Mouse (Mus musculus): ENCODE data around the gene Raf1. TPM values are rescaled to one million over a fixed set of nuclear protein-coding genes. Genes with fewer than 3 reads are reported as not detected.

Gene Raf1
- polyA plus RNA-seq, 1 experiment from 2014 or later: 179 TPM

DNA sequence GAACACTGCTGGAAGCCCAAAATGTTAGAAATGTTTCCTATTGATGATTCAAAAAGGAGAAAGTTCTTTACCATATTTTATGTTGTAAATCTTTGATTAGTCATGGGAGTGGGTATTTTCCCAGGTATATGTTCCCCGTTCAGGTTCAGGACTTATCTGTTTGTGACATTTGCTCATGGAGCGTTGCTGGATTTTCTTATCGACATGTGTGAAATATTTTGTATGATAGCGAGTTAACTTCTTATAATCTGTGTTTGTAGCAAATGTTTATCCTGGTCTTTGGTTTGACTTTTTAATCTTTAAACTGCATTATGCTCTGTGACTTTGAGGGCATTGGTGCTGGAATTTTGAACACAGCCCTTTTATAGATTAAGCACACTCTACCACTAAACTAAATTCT is 12.2 kb upstream of the Raf1 start:
- no peaks in the 10 kb centered on the region for H3K4me1 ChIP-seq (ENCODE audit: control insufficient read depth, insufficient read depth, low read length)
- no peak overlapping the region for H3K4me2 ChIP-seq (ENCODE audit: low read length)
- H3K27me3 ChIP-seq (ENCODE audit: control insufficient read depth, insufficient read depth, low read length): no peaks in the 10 kb centered on the region
- no peak overlapping the region for H3K4me3 ChIP-seq (replicated peaks; ENCODE audit: low read depth, low read length)
- H3K36me3 ChIP-seq (ENCODE audit: control insufficient read depth, insufficient read depth, low read length): no peaks in the 10 kb centered on the region
- ATAC-seq (ENCODE audit: low FRiP score, low TSS enrichment) (no peak), DNase-seq (no peak)
- no peak overlapping the region for H3K9ac ChIP-seq (replicated peaks; ENCODE audit: low read length)
- H3K27ac ChIP-seq (replicated peaks; ENCODE audit: low read depth, low read length): no peak overlapping the region
- no peaks in the 10 kb centered on the region for H3K9me3 ChIP-seq (ENCODE audit: control insufficient read depth, low read length)
- 92% methylated on average over 4 of the region's 4 CpGs for WGBS

DNA sequence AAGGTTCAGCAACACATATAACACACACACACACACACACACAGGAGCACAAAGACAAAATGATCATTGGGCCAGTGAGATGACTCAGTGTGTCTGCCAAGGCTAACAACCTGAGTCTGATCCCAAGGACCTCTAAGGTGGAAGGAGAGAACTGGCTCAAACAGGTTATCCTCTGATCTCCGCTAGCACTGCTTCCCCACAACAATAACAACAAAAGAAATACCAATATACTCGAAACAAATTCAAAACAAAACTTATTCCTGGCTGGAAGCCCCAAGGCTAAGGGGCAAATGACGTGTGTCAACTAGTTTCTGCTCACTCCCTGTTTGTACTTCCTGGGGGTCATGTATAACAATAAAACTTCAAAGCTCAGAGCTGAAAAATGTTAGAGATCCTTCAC is 11.3 kb upstream of the Raf1 start:
- WGBS: 70% methylated on average over 3 of the region's 3 CpGs
- H3K4me3 ChIP-seq (replicated peaks; ENCODE audit: low read depth, low read length): no peak overlapping the region
- H3K9me3 ChIP-seq (ENCODE audit: control insufficient read depth, low read length): no peaks in the 10 kb centered on the region
- no peaks in the 10 kb centered on the region for H3K4me1 ChIP-seq (ENCODE audit: control insufficient read depth, insufficient read depth, low read length)
- no peak for ATAC-seq (ENCODE audit: low FRiP score, low TSS enrichment)
- H3K27me3 ChIP-seq (ENCODE audit: control insufficient read depth, insufficient read depth, low read length): no peaks in the 10 kb centered on the region
- no peak overlapping the region for H3K9ac ChIP-seq (replicated peaks; ENCODE audit: low read length)
- no peak for DNase-seq
- no peaks in the 10 kb centered on the region for H3K36me3 ChIP-seq (ENCODE audit: control insufficient read depth, insufficient read depth, low read length)
- no peak overlapping the region for H3K27ac ChIP-seq (replicated peaks; ENCODE audit: low read depth, low read length)
- H3K4me2 ChIP-seq (ENCODE audit: low read length): no peak overlapping the region

DNA sequence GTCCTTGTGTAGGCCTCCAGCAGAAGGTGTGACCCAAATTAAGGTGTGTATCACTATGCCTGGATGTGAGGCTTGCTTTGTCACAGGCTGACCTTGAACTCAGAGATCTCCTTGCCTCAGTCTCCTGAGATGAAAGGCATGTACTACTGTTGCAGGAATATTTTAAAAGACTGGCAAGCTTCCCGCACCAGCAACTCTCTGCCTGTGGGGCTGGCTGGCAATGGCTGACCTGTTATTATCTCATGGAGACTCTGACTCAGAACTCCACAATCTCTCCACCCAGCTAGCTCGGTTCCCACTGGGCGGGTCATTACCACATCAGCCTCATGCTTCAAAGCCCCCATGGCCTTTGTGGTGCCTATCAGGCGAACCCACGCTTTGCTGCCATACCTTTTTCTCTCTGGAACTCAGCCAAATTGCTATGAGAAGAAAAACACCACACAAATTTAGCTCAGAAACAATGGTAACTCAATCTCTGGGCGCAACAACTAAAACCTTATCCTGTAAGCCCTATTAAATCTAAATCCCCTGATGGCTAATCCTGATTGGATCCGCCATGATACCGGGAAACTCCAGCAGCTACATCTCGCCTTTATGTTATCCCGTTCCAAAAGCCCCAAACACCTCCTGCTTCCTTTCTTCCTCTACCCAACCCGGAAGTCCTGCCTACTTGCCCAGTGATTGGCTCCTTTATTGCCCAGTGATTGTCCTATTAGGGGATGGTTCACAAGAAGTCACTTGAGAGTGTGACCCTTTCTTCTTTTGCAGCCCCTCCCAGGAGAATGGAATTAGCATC is 8.6 kb upstream of the Raf1 start:
- Histone ChIP-seq H3K4me3 (replicated peaks; ENCODE audit: low read depth, low read length) (no peak overlapping the region), H3K4me1 (ENCODE audit: control insufficient read depth, insufficient read depth, low read length) (no peaks in the 10 kb centered on the region), H3K27ac (replicated peaks; ENCODE audit: low read depth, low read length) (no peak overlapping the region), H3K4me2 (ENCODE audit: low read length) (no peak overlapping the region), H3K36me3 (ENCODE audit: control insufficient read depth, insufficient read depth, low read length) (no peaks in the 10 kb centered on the region), H3K9ac (replicated peaks; ENCODE audit: low read length) (no peak overlapping the region), H3K9me3 (ENCODE audit: control insufficient read depth, low read length) (no peaks in the 10 kb centered on the region), H3K27me3 (ENCODE audit: control insufficient read depth, insufficient read depth, low read length) (no peaks in the 10 kb centered on the region)
- WGBS: 47% methylated on average over 11 of the region's 11 CpGs
- DNase-seq (peak; percentile 13), ATAC-seq (ENCODE audit: low FRiP score, low TSS enrichment) (no peak)

DNA sequence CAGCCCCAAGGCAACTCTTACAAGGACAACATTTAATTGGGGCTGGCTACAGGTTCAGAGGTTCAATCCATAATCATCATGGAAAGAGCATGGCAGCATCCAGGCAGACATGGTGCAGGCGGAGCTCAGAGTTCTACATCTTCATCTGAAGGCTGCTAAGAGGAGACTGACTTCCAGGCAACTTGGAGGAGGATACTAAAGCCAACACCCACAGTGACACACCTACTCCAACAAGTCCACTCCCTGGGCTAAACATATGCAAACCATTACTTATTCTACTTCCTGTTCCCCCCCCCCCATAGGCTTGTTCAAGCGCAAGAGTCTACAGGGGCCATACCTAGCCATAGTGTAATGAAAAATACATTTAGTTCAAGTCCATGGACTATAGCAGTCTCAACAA is 7.8 kb upstream of the Raf1 start:
- no peak overlapping the region for H3K9ac ChIP-seq (replicated peaks; ENCODE audit: low read length)
- ATAC-seq (ENCODE audit: low FRiP score, low TSS enrichment): no peak
- WGBS: 96% methylated on average over 2 of the region's 2 CpGs
- no peak overlapping the region for H3K4me2 ChIP-seq (ENCODE audit: low read length)
- H3K4me1 ChIP-seq (ENCODE audit: control insufficient read depth, insufficient read depth, low read length): no peaks in the 10 kb centered on the region
- no peaks in the 10 kb centered on the region for H3K9me3 ChIP-seq (ENCODE audit: control insufficient read depth, low read length)
- H3K27me3 ChIP-seq (ENCODE audit: control insufficient read depth, insufficient read depth, low read length): no peaks in the 10 kb centered on the region
- H3K27ac ChIP-seq (replicated peaks; ENCODE audit: low read depth, low read length): no peak overlapping the region
- no peak overlapping the region for H3K4me3 ChIP-seq (replicated peaks; ENCODE audit: low read depth, low read length)
- no peak for DNase-seq
- H3K36me3 ChIP-seq (ENCODE audit: control insufficient read depth, insufficient read depth, low read length): no peaks in the 10 kb centered on the region

DNA sequence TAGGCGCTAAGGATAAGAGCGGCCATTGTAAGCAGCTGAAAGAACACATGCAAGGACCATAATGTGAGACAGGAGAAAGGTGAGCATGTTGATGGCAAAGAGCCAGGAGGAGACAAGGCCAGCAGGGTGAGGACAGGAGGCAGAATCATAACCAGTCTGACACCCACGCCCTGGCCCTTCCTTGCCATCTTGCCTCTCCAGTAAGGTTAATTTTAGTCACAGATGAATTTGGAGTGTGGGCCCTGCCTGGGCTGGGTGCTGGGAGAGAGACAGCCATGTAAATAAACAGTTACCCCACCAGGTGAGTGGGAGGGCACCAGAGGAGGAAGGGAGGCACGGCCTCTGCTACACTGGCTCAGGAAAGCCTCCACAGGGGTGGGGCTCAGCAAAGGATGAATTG is 4.6 kb upstream of the Raf1 start:
- no peaks in the 10 kb centered on the region for H3K9me3 ChIP-seq (ENCODE audit: control insufficient read depth, low read length)

DNA sequence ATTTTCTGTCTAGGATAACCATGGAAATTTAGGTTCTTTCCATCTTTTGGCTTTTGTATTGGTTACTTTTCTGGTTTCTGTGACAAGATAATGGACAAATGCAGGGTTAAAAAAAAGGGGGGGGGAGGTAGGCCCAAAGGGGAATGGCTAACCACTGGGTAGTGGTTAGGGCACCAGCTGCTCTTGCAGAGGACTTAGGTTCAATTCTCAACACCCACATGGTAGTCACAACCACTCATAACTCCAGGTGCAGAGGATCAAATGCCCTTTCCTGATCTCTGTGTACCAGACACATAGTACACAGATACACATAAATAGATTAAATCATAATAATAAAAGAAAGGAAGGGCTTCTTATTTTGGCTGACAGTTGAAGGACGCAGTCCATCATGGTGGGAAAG is 1.6 kb upstream of the Raf1 start:
- no peaks in the 10 kb centered on the region for H3K9me3 ChIP-seq (ENCODE audit: control insufficient read depth, low read length)
- no peak overlapping the region for H3K27ac ChIP-seq (replicated peaks; ENCODE audit: low read depth, low read length)
- no peaks in the 10 kb centered on the region for H3K27me3 ChIP-seq (ENCODE audit: control insufficient read depth, insufficient read depth, low read length)
- 100% methylated on average over 1 of the region's 1 CpGs for WGBS
- H3K4me3 ChIP-seq (replicated peaks; ENCODE audit: low read depth, low read length): no peak overlapping the region
- DNase-seq (no peak), ATAC-seq (ENCODE audit: low FRiP score, low TSS enrichment) (no peak)
- H3K4me1 ChIP-seq (ENCODE audit: control insufficient read depth, insufficient read depth, low read length): peaks cover 19% of the 10 kb centered on the region
- H3K36me3 ChIP-seq (ENCODE audit: control insufficient read depth, insufficient read depth, low read length): no peaks in the 10 kb centered on the region
- no peak overlapping the region for H3K9ac ChIP-seq (replicated peaks; ENCODE audit: low read length)
- no peak overlapping the region for H3K4me2 ChIP-seq (ENCODE audit: low read length)

More for the DNA sequence above, 4.6 kb upstream of the Raf1 start:
- Histone ChIP-seq H3K36me3 (ENCODE audit: control insufficient read depth, insufficient read depth, low read length) (no peaks in the 10 kb centered on the region), H3K9ac (replicated peaks; ENCODE audit: low read length) (no peak overlapping the region), H3K27ac (replicated peaks; ENCODE audit: low read depth, low read length) (no peak overlapping the region), H3K4me3 (replicated peaks; ENCODE audit: low read depth, low read length) (no peak overlapping the region), H3K27me3 (ENCODE audit: control insufficient read depth, insufficient read depth, low read length) (no peaks in the 10 kb centered on the region), H3K4me1 (ENCODE audit: control insufficient read depth, insufficient read depth, low read length) (0 out of 2 replicates have a peak, but pooled peaks cover 4% of the 10 kb centered on the region), H3K4me2 (ENCODE audit: low read length) (no peak overlapping the region)
- 93% methylated on average over 4 of the region's 4 CpGs for WGBS
- DNase-seq (no peak), ATAC-seq (ENCODE audit: low FRiP score, low TSS enrichment) (no peak)

DNA sequence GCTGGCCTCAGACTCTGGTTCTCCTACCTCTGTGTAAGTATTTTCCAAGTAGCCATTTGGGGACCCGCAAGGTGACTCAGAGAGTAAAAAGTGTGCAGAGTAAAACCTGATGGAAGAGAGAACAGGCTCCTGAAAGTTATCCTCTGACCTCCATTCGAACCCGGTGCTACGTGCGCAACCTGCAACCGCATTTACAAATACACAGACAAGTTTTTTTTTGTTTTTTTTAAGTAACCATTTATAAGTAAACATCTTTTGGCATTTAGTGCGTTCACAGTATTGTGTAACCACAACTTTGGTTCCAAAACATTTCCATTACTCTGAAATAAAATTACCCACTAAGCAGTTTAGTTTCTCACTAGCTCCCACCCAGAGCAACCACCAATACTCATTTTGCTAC is 1.0 kb upstream of the Raf1 start:
- H3K27me3 ChIP-seq (ENCODE audit: control insufficient read depth, insufficient read depth, low read length): no peaks in the 10 kb centered on the region
- no peak for ATAC-seq (ENCODE audit: low FRiP score, low TSS enrichment)

DNA sequence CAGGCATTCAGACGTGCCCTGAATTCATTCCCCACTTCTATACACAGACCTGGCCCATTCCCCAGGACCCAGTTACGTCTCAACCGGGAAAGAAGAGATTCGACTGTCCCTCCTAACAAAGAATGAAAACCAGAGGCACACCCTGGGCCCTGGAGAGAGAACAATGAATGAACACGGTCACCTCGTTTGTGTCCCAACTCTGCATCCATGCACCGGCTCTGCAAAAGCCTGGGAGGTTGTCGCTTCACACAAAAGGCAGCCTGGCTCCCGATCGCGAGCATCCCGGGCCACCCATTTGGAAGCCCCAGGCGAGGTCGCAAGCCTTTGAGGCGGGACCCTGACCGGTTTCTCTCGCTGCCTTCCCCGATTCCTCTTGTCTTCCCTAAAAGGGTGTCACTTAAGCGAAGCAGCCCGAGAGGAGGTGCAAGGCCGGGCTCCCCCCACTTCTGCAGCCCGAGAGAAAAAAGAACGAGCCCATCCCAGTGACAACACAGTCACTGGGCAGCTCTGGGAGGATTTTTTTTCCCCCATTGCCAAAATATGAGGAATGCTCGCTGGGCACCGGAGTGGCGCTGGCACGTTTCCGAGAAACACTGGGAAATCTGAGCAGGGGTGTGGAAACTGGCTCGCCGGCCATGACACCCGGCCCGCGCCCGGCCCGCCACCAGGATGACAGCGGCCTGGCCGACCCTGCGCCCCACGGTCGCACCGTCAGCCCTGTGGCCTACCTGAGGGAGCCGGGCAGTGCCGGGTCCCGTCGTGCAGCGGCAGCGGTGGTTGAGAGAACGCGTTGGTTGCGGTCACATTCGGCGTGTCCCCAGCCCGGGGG is 713 bp downstream of the Raf1 start:
- Histone ChIP-seq H3K4me2 (ENCODE audit: low read length) (peak overlapping the region; percentile 87), H3K36me3 (ENCODE audit: control insufficient read depth, insufficient read depth, low read length) (no peaks in the 10 kb centered on the region), H3K9me3 (ENCODE audit: control insufficient read depth, low read length) (no peaks in the 10 kb centered on the region), H3K4me3 (replicated peaks; ENCODE audit: low read depth, low read length) (peak overlapping the region; percentile 99), H3K4me1 (ENCODE audit: control insufficient read depth, insufficient read depth, low read length) (peaks cover 23% of the 10 kb centered on the region), H3K27ac (replicated peaks; ENCODE audit: low read depth, low read length) (peak overlapping the region; percentile 98), H3K9ac (replicated peaks; ENCODE audit: low read length) (peak overlapping the region; percentile 100), H3K27me3 (ENCODE audit: control insufficient read depth, insufficient read depth, low read length) (no peaks in the 10 kb centered on the region)
- DNase-seq (peak; percentile 70), ATAC-seq (ENCODE audit: low FRiP score, low TSS enrichment) (peak; percentile 51)
- WGBS: under 1% methylated on average over 53 of the region's 53 CpGs

More for the DNA sequence above, 1.0 kb upstream of the Raf1 start:
- 98% methylated on average over 7 of the region's 7 CpGs for WGBS
- H3K9ac ChIP-seq (replicated peaks; ENCODE audit: low read length): no peak overlapping the region
- peaks cover 23% of the 10 kb centered on the region for H3K4me1 ChIP-seq (ENCODE audit: control insufficient read depth, insufficient read depth, low read length)
- peak overlapping the region; percentile 87 for H3K4me2 ChIP-seq (ENCODE audit: low read length)
- no peak for DNase-seq
- peak overlapping the region; percentile 99 for H3K4me3 ChIP-seq (replicated peaks; ENCODE audit: low read depth, low read length)
- peak overlapping the region; percentile 13; the same call in 1 of the 2 replicates for H3K27ac ChIP-seq (replicated peaks; ENCODE audit: low read depth, low read length)
- H3K36me3 ChIP-seq (ENCODE audit: control insufficient read depth, insufficient read depth, low read length): no peaks in the 10 kb centered on the region
- no peaks in the 10 kb centered on the region for H3K9me3 ChIP-seq (ENCODE audit: control insufficient read depth, low read length)

Data from midbrain, embryonic 14.5 days (tissue).